25 mouse cellular contexts compared by ENCODE assay signal in the genomic region with DNA sequence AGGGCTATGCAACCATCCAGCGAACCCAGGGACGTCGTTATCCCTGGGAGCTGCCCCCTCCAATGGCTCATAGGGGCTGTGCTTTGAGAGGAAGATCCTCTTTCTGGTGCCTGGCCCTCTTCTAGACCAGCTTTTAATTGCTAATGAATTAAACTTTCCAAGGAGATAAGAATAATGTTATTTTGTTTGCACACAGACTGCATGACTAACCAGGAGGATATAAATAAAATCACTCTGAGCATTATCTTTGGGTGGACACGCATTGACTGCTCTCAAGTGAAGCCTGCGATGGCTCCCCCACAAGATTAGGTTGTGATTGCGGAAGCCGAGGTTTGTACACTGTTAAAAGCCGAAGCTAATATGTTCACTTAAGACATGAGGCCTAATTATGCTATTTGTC.
A peak's percentile ranks its signal among the peaks of the same experiment; 100 is the strongest.
DNase-seq lines count a peak whose midpoint lies in the region; ATAC-seq and TF ChIP-seq lines count a peak whose summit lies in the region.
"Had no signal": no experiment of that assay in that cellular context is flagged by ENCODE, and none has a peak within 500 bp of the region (broad histone marks: within the 10 kb centered on the region; RNA-seq: fewer than 3 reads in every experiment).

No protein-coding gene starts in this region.

- no peaks in the 10 kb centered on the region for H3K27me3 ChIP-seq in heart, embryonic 10.5 days (ENCODE audit: insufficient read depth, poor library complexity, severe bottlenecking)
- no peaks in the 10 kb centered on the region for H3K27me3 ChIP-seq in kidney, embryonic 15.5 days
- no peaks in the 10 kb centered on the region for H3K27me3 ChIP-seq in liver, adult 2 months (ENCODE audit: control insufficient read depth, insufficient read depth, low read length)
- H3K27me3 ChIP-seq in liver, postnatal 0 days (ENCODE audit: insufficient read depth, low read length) = no peaks in the 10 kb centered on the region
- H3K27me3 ChIP-seq: CH12.LX; embryonic facial prominence, embryonic 12.5 days; embryonic facial prominence, embryonic 15.5 days; forebrain, embryonic 15.5 days; hindbrain, embryonic 12.5 days; hindbrain, embryonic 15.5 days; Patski had no signal

- ATAC-seq in kidney, embryonic 15.5 days (replicated peaks; ENCODE audit: low FRiP score) = peak; percentile 61
- no peak for ATAC-seq in liver, postnatal 0 days
- ATAC-seq: forebrain, embryonic 15.5 days; Patski had no signal

- H3K9me3 ChIP-seq in heart, embryonic 10.5 days = no peaks in the 10 kb centered on the region
- no peaks in the 10 kb centered on the region for H3K9me3 ChIP-seq in kidney, embryonic 15.5 days (replicated peaks)
- H3K9me3 ChIP-seq in liver, postnatal 0 days (ENCODE audit: low read length) = no peaks in the 10 kb centered on the region
- H3K9me3 ChIP-seq: embryonic facial prominence, embryonic 12.5 days; embryonic facial prominence, embryonic 15.5 days; forebrain, embryonic 12.5 days; forebrain, embryonic 15.5 days; G1E; hindbrain, embryonic 12.5 days; hindbrain, embryonic 15.5 days had no signal

- H3K27ac ChIP-seq in heart, embryonic 10.5 days = 0 out of 2 replicates have a peak overlapping the region, but pooled peaks have one; percentile 36
- H3K27ac ChIP-seq in kidney, embryonic 15.5 days = no peak overlapping the region
- H3K27ac ChIP-seq in liver, adult 2 months (replicated peaks; ENCODE audit: insufficient read depth, low read depth, low read length) = no peak overlapping the region
- no peak overlapping the region for H3K27ac ChIP-seq in liver, postnatal 0 days (ENCODE audit: low read depth)
- H3K27ac ChIP-seq: embryonic facial prominence, embryonic 12.5 days; embryonic facial prominence, embryonic 15.5 days; forebrain, embryonic 12.5 days; forebrain, embryonic 15.5 days; heart, adult 2 months; hindbrain, embryonic 12.5 days; hindbrain, embryonic 15.5 days had no signal

- peaks cover 16% of the 10 kb centered on the region for H3K4me1 ChIP-seq in heart, embryonic 10.5 days
- peaks cover 30% of the 10 kb centered on the region for H3K4me1 ChIP-seq in kidney, embryonic 15.5 days
- H3K4me1 ChIP-seq in liver, adult 2 months (ENCODE audit: control insufficient read depth, insufficient read depth, low read length) = no peaks in the 10 kb centered on the region
- H3K4me1 ChIP-seq in liver, postnatal 0 days (ENCODE audit: insufficient read depth) = no peaks in the 10 kb centered on the region
- H3K4me1 ChIP-seq: forebrain, embryonic 12.5 days; forebrain, embryonic 15.5 days; hindbrain, embryonic 12.5 days; hindbrain, embryonic 15.5 days had no signal

- H3K79me2 ChIP-seq in liver, adult 2 months (ENCODE audit: control insufficient read depth, insufficient read depth, low read length) = no peaks in the 10 kb centered on the region

- no peak for TF ChIP-seq CTCF in liver, adult 2 months (IDR thresholded peaks at IDR 0.05; ENCODE audit: low read depth, low read length)
- TF ChIP-seq CTCF in liver, postnatal 0 days (IDR thresholded peaks at IDR 0.05; ENCODE audit: low read depth) = no peak

- H3K9ac ChIP-seq in kidney, embryonic 15.5 days = no peak overlapping the region
- no peak overlapping the region for H3K9ac ChIP-seq in liver, adult 2 months (ENCODE audit: low read depth, low read length)
- H3K9ac ChIP-seq in liver, postnatal 0 days (replicated peaks) = no peak overlapping the region
- H3K9ac ChIP-seq: embryonic facial prominence, embryonic 12.5 days; embryonic facial prominence, embryonic 15.5 days; forebrain, embryonic 12.5 days; forebrain, embryonic 15.5 days; hindbrain, embryonic 12.5 days; hindbrain, embryonic 15.5 days had no signal

- no peak for DNase-seq in heart, embryonic 10.5 days (ENCODE audit: low spot score)
- no peak for DNase-seq in heart, postnatal 25 days (ENCODE audit: low spot score)
- no peak for DNase-seq in kidney, postnatal 4 days
- DNase-seq in liver, adult 2 months (ENCODE audit: extremely low read depth, low read depth, low spot score) = peak; percentile 9
- no peak for DNase-seq in liver, postnatal 0 days
- no peak for DNase-seq in testis, postnatal 10 days (ENCODE audit: low spot score)
- DNase-seq: adrenal gland, postnatal 10 days; adrenal gland, postnatal 36 days; B cell, adult 2 months; cerebellum, adult 18-20 months; cerebellum, adult 9-10 months; cerebellum, postnatal 14 days; gastrocnemius, postnatal 25 days; heart, adult 2 months had no signal

- H3K4me2 ChIP-seq in kidney, embryonic 15.5 days = peak overlapping the region; percentile 17; the same call in 1 of the 2 replicates
- no peak overlapping the region for H3K4me2 ChIP-seq in liver, postnatal 0 days (ENCODE audit: low read depth, low read length)
- H3K4me2 ChIP-seq: embryonic facial prominence, embryonic 12.5 days; embryonic facial prominence, embryonic 15.5 days; forebrain, embryonic 12.5 days; forebrain, embryonic 15.5 days; hindbrain, embryonic 12.5 days; hindbrain, embryonic 15.5 days had no signal

- intact Hi-C loops in heart, postnatal 25 days (cut with DNase I) = no loop called here

- H3K36me3 ChIP-seq in heart, embryonic 10.5 days = no peaks in the 10 kb centered on the region
- no peaks in the 10 kb centered on the region for H3K36me3 ChIP-seq in kidney, embryonic 15.5 days
- no peaks in the 10 kb centered on the region for H3K36me3 ChIP-seq in liver, adult 2 months (ENCODE audit: control insufficient read depth, insufficient read depth, low read length)
- no peaks in the 10 kb centered on the region for H3K36me3 ChIP-seq in liver, postnatal 0 days (replicated peaks; ENCODE audit: insufficient read depth, low read length)
- H3K36me3 ChIP-seq: embryonic facial prominence, embryonic 12.5 days; embryonic facial prominence, embryonic 15.5 days; forebrain, embryonic 12.5 days; forebrain, embryonic 15.5 days; G1E; hindbrain, embryonic 12.5 days; hindbrain, embryonic 15.5 days had no signal

- TF ChIP-seq POLR2A in liver, adult 2 months (IDR thresholded peaks at IDR 0.05; ENCODE audit: extremely low read depth, insufficient read depth, low read length) = no peak

- TF ChIP-seq EP300 in liver, postnatal 0 days (IDR thresholded peaks at IDR 0.05; ENCODE audit: low read depth) = no peak

- H3K4me3 ChIP-seq in heart, embryonic 10.5 days = no peak overlapping the region
- H3K4me3 ChIP-seq in kidney, embryonic 15.5 days (replicated peaks) = no peak overlapping the region
- H3K4me3 ChIP-seq in liver, adult 2 months (ENCODE audit: insufficient read depth, low read depth, low read length) = no peak overlapping the region
- no peak overlapping the region for H3K4me3 ChIP-seq in liver, postnatal 0 days (ENCODE audit: low read depth, low read length)
- H3K4me3 ChIP-seq: embryonic facial prominence, embryonic 12.5 days; embryonic facial prominence, embryonic 15.5 days; erythroblast, embryonic 14.5 days; forebrain, embryonic 12.5 days; forebrain, embryonic 15.5 days; heart, adult 2 months; hindbrain, embryonic 12.5 days; hindbrain, embryonic 15.5 days had no signal

- WGBS in heart, embryonic 10.5 days = 41% methylated on average over 8 of the region's 8 CpGs
- WGBS in kidney, embryonic 15.5 days = 35% methylated on average over 8 of the region's 8 CpGs
- WGBS in liver, adult 2 months = 62% methylated on average over 8 of the region's 8 CpGs
- WGBS in liver, postnatal 0 days (ENCODE audit: insufficient replicate concordance) = 60% methylated on average over 8 of the region's 8 CpGs
